Mouse (Mus musculus) forebrain, embryonic 16.5 days (tissue): ENCODE data around the gene Kantr. TPM values are rescaled to one million over a fixed set of nuclear protein-coding genes. Genes with fewer than 3 reads are reported as not detected.
"Not testable (repeated sequence)": the region's sequence is repeated elsewhere in the genome, so short reads cannot be mapped to it uniquely, and the experiment has no call there.

Experiments used
- ATAC-seq: fragments of 200-750 bp; cut with Nextera tagmentation; 2 replicates; pipeline ENCODE4 v1.8.0; 2017; ENCODE audit warnings: mild to moderate bottlenecking, moderate library complexity
- H3K27ac ChIP-seq: fragments of 300-500 bp; sonication (generic); 2 replicates; pipeline ENCODE4 v1.5.1; 2014; ENCODE audit warnings: low read length, control low read depth
- H3K27me3 ChIP-seq: fragments of 300-500 bp; sonication (generic); replicated peaks from 2 replicates; pipeline ENCODE4 v1.6.1; 2014; ENCODE audit warnings: low read length; ENCODE audit not compliant: control insufficient read depth, insufficient read depth
- H3K36me3 ChIP-seq: fragments of 300-500 bp; sonication (generic); 2 replicates; pipeline ENCODE4 v1.6.1; 2014; ENCODE audit not compliant: control insufficient read depth, insufficient read depth
- H3K4me1 ChIP-seq: fragments of 300-500 bp; sonication (generic); replicated peaks from 2 replicates; pipeline ENCODE4 v1.6.1; 2014; ENCODE audit warnings: low read length; ENCODE audit not compliant: control insufficient read depth, insufficient read depth
- H3K4me2 ChIP-seq: fragments of 300-500 bp; sonication (generic); 2 replicates; pipeline ENCODE4 v1.6.1; 2014; ENCODE audit warnings: mild to moderate bottlenecking, low read length, control low read depth
- H3K4me3 ChIP-seq: fragments of 300-500 bp; sonication (generic); replicated peaks from 2 replicates; pipeline ENCODE4 v1.5.1; 2014; ENCODE audit warnings: mild to moderate bottlenecking, low read length, control low read depth
- H3K9ac ChIP-seq: fragments of 300-500 bp; sonication (generic); replicated peaks from 2 replicates; pipeline ENCODE4 v1.6.1; 2014; ENCODE audit warnings: low read depth, low read length, control low read depth
- H3K9me3 ChIP-seq: fragments of 300-500 bp; sonication (generic); 2 replicates; pipeline ENCODE4 v1.6.1; 2016; ENCODE audit warnings: low read length; ENCODE audit not compliant: control insufficient read depth
- WGBS: fragments of 180-500 bp; shearing (Covaris S2); extraction: QIAGEN DNeasy Blood & Tissue Kit; methylation state at CpG from one replicate; pipeline ENCODE4 v1.1.7; 2014; 5-methylcytosine and 5-hydroxymethylcytosine counted together
- polyA plus RNA-seq: library from polyadenylated mRNA; unstranded; fragments of >200 nt; fragmentation: Nextera tagmentation; extraction: Ambion mirVana; gene quantifications from 2 replicates; pipeline ENCODE4 v1.2.1, GENCODE M21; 2015

Kantr gene
- polyA plus RNA-seq, 1 experiment from 2014 or later, result 35.1 TPM

- H3K4me3 ChIP-seq, result no peak overlapping the region
- no peaks in the 10 kb centered on the region; the same call in 1 of the 2 replicates for H3K27me3 ChIP-seq
- 58% methylated on average over 2 of the region's 2 CpGs for WGBS
- ATAC-seq, result no peak
- no peak overlapping the region for H3K27ac ChIP-seq
- no peaks in the 10 kb centered on the region for H3K4me1 ChIP-seq
- no peaks in the 10 kb centered on the region for H3K9me3 ChIP-seq
- no peaks in the 10 kb centered on the region for H3K36me3 ChIP-seq
- no peak overlapping the region for H3K4me2 ChIP-seq
- no peak overlapping the region for H3K9ac ChIP-seq
Measured at GRCm38 (mm10) chrX:152307942-152308341, 19.4 kb downstream of the Kantr start.

GRCm38 (mm10) chrX:152307371-152307770 is 19.9 kb downstream of the Kantr start:
- Histone ChIP-seq H3K4me2 (no peak overlapping the region), H3K4me1 (no peaks in the 10 kb centered on the region), H3K9me3 (no peaks in the 10 kb centered on the region), H3K27me3 (no peaks in the 10 kb centered on the region; the same call in 1 of the 2 replicates), H3K27ac (no peak overlapping the region), H3K4me3 (no peak overlapping the region), H3K9ac (no peak overlapping the region), H3K36me3 (no peaks in the 10 kb centered on the region)
- no peak for ATAC-seq

- Histone ChIP-seq H3K4me1 (no peaks in the 10 kb centered on the region), H3K4me3 (no peak overlapping the region), H3K36me3 (no peaks in the 10 kb centered on the region), H3K27ac (no peak overlapping the region), H3K27me3 (peaks cover 2% of the 10 kb centered on the region; the same call in 1 of the 2 replicates), H3K4me2 (no peak overlapping the region), H3K9me3 (no peaks in the 10 kb centered on the region), H3K9ac (no peak overlapping the region)
- 64% methylated on average over 2 of the region's 2 CpGs for WGBS
- ATAC-seq, result no peak
Measured at GRCm38 (mm10) chrX:152306224-152306623, 21.1 kb downstream of the Kantr start.

GRCm38 (mm10) chrX:152287026-152287425 is 40.3 kb downstream of the Kantr start:
- 63% methylated on average over 1 of the region's 1 CpGs for WGBS
- not testable (repeated sequence) for H3K4me1 ChIP-seq, H3K9me3 ChIP-seq, H3K9ac ChIP-seq, H3K4me2 ChIP-seq, H3K27ac ChIP-seq, H3K27me3 ChIP-seq, H3K36me3 ChIP-seq, H3K4me3 ChIP-seq, ATAC-seq

GRCm38 (mm10) chrX:152284746-152285145 is 42.5 kb downstream of the Kantr start:
- no peaks in the 10 kb centered on the region for H3K36me3 ChIP-seq
- ATAC-seq, result no peak
- H3K4me1 ChIP-seq, result no peaks in the 10 kb centered on the region
- no peak overlapping the region for H3K4me3 ChIP-seq
- no peaks in the 10 kb centered on the region for H3K27me3 ChIP-seq
- 81% methylated on average over 3 of the region's 3 CpGs for WGBS
- H3K27ac ChIP-seq, result no peak overlapping the region
- H3K4me2 ChIP-seq, result no peak overlapping the region
- no peaks in the 10 kb centered on the region for H3K9me3 ChIP-seq
- no peak overlapping the region for H3K9ac ChIP-seq

- H3K27ac ChIP-seq, result no peak overlapping the region
- no peaks in the 10 kb centered on the region for H3K9me3 ChIP-seq
- peaks cover 8% of the 10 kb centered on the region for H3K36me3 ChIP-seq
- H3K4me2 ChIP-seq, result no peak overlapping the region
- no peak overlapping the region for H3K4me3 ChIP-seq
- no peaks in the 10 kb centered on the region for H3K27me3 ChIP-seq
- 94% methylated on average over 5 of the region's 6 CpGs for WGBS
- H3K9ac ChIP-seq, result no peak overlapping the region
- ATAC-seq, result no peak
- H3K4me1 ChIP-seq, result no peaks in the 10 kb centered on the region
Measured at GRCm38 (mm10) chrX:152279384-152279783, 47.9 kb downstream of the Kantr start.

GRCm38 (mm10) chrX:152271189-152271588 is 56.1 kb downstream of the Kantr start:
- no peaks in the 10 kb centered on the region for H3K9me3 ChIP-seq
- H3K4me3 ChIP-seq, result no peak overlapping the region
- 95% methylated on average over 11 of the region's 11 CpGs for WGBS
- H3K36me3 ChIP-seq, result peaks cover 49% of the 10 kb centered on the region
- no peak overlapping the region for H3K4me2 ChIP-seq
- no peak overlapping the region for H3K27ac ChIP-seq
- H3K27me3 ChIP-seq, result no peaks in the 10 kb centered on the region
- ATAC-seq, result no peak
- no peak overlapping the region for H3K9ac ChIP-seq
- H3K4me1 ChIP-seq, result no peaks in the 10 kb centered on the region

Other genes with a start within 250 kb of the Kantr start
- 4.1 and 5.8 TPM in 2 replicates for gene Iqsec2, start 183.2 kb downstream of the Kantr start, polyA plus RNA-seq
- 38.3 and 38.6 TPM in 2 replicates for gene Kdm5c, start 94.5 kb downstream of the Kantr start, polyA plus RNA-seq
- gene Tspyl2, start 14.9 kb upstream of the Kantr start, polyA plus RNA-seq, result 49.2 and 60.6 TPM in 2 replicates
- 10.1 and 11.1 TPM in 2 replicates for gene Gpr173, start 41.2 kb upstream of the Kantr start, polyA plus RNA-seq
- not detected in 2 replicates for gene Cldn34a, start 235.8 kb upstream of the Kantr start, polyA plus RNA-seq